15 mouse cellular contexts compared by ENCODE assay signal in the genomic region with DNA sequence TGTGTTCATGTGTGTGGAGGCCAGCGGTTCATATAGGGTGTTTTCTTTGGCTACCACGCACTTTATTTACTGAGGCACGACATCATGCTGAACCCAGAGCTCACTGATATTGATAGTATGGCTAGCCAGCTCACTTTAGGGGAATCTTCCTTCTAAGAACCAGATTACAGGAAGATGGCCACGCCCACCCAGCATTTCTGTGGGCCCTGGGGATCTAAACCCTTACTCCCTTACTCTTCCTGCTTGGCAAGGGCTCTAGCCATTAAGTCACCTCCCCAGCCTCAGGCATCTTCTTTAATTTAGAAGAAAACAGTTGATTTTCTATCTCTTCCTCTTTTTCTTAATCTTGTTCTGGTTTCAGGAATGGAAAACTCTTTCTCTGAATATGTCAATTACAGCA.
"Had no signal": no experiment of that assay in that cellular context is flagged by ENCODE, and none has a peak within 500 bp of the region (broad histone marks: within the 10 kb centered on the region; RNA-seq: fewer than 3 reads in every experiment).

No protein-coding gene starts in this region.

- H3K36me3 ChIP-seq: midbrain, embryonic 13.5 days; midbrain, embryonic 15.5 days; neural tube, embryonic 12.5 days had no signal

- ATAC-seq: midbrain, embryonic 13.5 days; midbrain, embryonic 15.5 days had no signal

- H3K4me3 ChIP-seq: megakaryocyte, embryonic 14.5 days; midbrain, embryonic 13.5 days; midbrain, embryonic 15.5 days; neural tube, embryonic 12.5 days had no signal

- H3K27me3 ChIP-seq: midbrain, embryonic 15.5 days; neural tube, embryonic 12.5 days had no signal

- H3K9me3 ChIP-seq: midbrain, embryonic 13.5 days; midbrain, embryonic 15.5 days; neural tube, embryonic 12.5 days had no signal

- DNase-seq: lung, adult 18-20 months; lung, postnatal 10 days; lung, postnatal 4 days; right cerebral cortex, postnatal 14 days; right cerebral cortex, postnatal 4 days; spleen, adult 18-20 months; thymus, adult 18-20 months; thymus, postnatal 14 days; thymus, postnatal 36 days had no signal

- H3K4me2 ChIP-seq: lung, embryonic 14.5 days; midbrain, embryonic 11.5 days; midbrain, embryonic 13.5 days; midbrain, embryonic 15.5 days; neural tube, embryonic 12.5 days had no signal

- H3K27ac ChIP-seq: midbrain, embryonic 13.5 days; midbrain, embryonic 15.5 days; neural tube, embryonic 12.5 days had no signal

- H3K9ac ChIP-seq: lung, embryonic 14.5 days; midbrain, embryonic 13.5 days; midbrain, embryonic 15.5 days; neural tube, embryonic 12.5 days had no signal

- H3K4me1 ChIP-seq: midbrain, embryonic 13.5 days; midbrain, embryonic 15.5 days; neural tube, embryonic 12.5 days had no signal
